Mouse (Mus musculus) midbrain, embryonic 16.5 days (tissue): ENCODE results near the gene Tm6sf2. TPM values are rescaled to one million over a fixed set of nuclear protein-coding genes. Genes with fewer than 3 reads are reported as not detected.

ENCODE experiments used
- ATAC-seq: fragments of 200-750 bp; cut with Nextera tagmentation; 2 replicates; pipeline ENCODE4 v1.8.0; 2017; ENCODE audit warnings: moderate TSS enrichment
- H3K27ac ChIP-seq: fragments of 300-500 bp; sonication (generic); 2 replicates; pipeline ENCODE4 v1.5.1; 2014; ENCODE audit warnings: mild to moderate bottlenecking, low read length, mixed read lengths
- H3K27me3 ChIP-seq: fragments of 300-500 bp; sonication (generic); 2 replicates; pipeline ENCODE4 v1.6.1; 2014; ENCODE audit warnings: low read depth, low read length, mixed read lengths; ENCODE audit not compliant: control insufficient read depth, insufficient read depth
- H3K36me3 ChIP-seq: fragments of 300-500 bp; sonication (generic); 2 replicates; pipeline ENCODE4 v1.6.1; 2014; ENCODE audit warnings: mild to moderate bottlenecking, low read length, moderate library complexity, mixed read lengths; ENCODE audit not compliant: control insufficient read depth, insufficient read depth
- H3K4me1 ChIP-seq: fragments of 300-500 bp; sonication (generic); 2 replicates; pipeline ENCODE4 v1.6.1; 2014; ENCODE audit warnings: mild to moderate bottlenecking, low read length, mixed read lengths; ENCODE audit not compliant: control insufficient read depth, insufficient read depth
- H3K4me2 ChIP-seq: fragments of 300-500 bp; sonication (generic); 2 replicates; pipeline ENCODE4 v1.6.1; 2014; ENCODE audit warnings: mild to moderate bottlenecking, low read length, mixed read lengths
- H3K4me3 ChIP-seq: fragments of 300-500 bp; sonication (generic); 2 replicates; pipeline ENCODE4 v1.5.1; 2014; ENCODE audit warnings: low read depth, mild to moderate bottlenecking, low read length, moderate library complexity, mixed read lengths
- H3K9ac ChIP-seq: fragments of 300-500 bp; sonication (generic); 2 replicates; pipeline ENCODE4 v1.6.1; 2014; ENCODE audit warnings: low read depth, low read length, mixed read lengths
- H3K9me3 ChIP-seq: fragments of 300-500 bp; sonication (generic); replicated peaks from 2 replicates; pipeline ENCODE4 v1.6.1; 2014; ENCODE audit warnings: mild to moderate bottlenecking, low read length, mixed read lengths; ENCODE audit not compliant: control insufficient read depth, poor library complexity, severe bottlenecking
- WGBS: fragments of 180-500 bp; shearing (Covaris S2); extraction: QIAGEN DNeasy Blood & Tissue Kit; methylation state at CpG from one replicate; pipeline ENCODE4 v1.1.7; 2014; 5-methylcytosine and 5-hydroxymethylcytosine counted together
- polyA plus RNA-seq: library from polyadenylated mRNA; unstranded; fragments of >200 nt; fragmentation: Nextera tagmentation; extraction: Ambion mirVana; gene quantifications from 2 replicates; pipeline ENCODE4 v1.2.1, GENCODE M21; 2015

Gene Tm6sf2
- 1.3 and 1.4 TPM in 2 replicates for polyA plus RNA-seq

DNA sequence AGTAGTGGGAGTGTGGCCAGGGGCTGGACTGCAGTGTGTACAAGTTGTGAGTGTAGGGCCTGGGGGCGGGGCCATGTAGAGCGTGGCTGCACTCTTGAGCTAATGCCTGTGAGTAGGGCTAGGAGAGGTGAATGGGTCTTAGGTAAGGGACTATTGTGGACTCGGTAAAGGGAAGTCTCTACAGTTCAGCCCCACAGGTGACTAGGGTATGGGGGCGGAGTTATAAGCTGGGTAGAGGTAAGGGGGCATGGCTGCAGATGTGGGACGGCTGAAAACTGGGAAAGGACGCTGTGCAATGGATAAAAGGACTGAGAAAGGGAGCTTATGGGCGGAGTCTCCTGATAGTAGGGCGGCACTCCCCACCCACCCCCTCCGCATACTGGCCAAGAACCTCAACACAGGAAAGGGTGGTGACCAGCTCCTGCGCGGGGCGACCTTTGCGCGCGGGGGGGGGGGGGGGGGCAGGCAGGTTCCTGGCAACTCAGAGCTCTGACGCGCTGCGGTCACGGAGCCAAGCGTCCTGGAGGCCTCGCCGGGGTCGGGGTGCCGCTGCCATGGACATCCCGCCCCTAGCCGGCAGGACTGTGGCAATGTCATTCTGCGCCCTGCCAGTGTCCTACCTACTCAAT is at the start of gene Tm6sf2:
Tm6sf2 (plus strand) TSS at position 484 of the 629 bp plus-strand sequence.
- Histone ChIP-seq H3K4me2 (peak within 1 kb of the TSS; percentile 9; the same call in 1 of the 2 replicates), H3K4me3 (no peak within 1 kb of the TSS), H3K27ac (no peak within 1 kb of the TSS), H3K9ac (no peak within 1 kb of the TSS), H3K27me3 (no peaks in the 10 kb centered on the region), H3K4me1 (0 out of 2 replicates have a peak, but pooled peaks cover 2% of the 10 kb centered on the region), H3K36me3 (peaks cover 38% of the 10 kb centered on the region), H3K9me3 (no peaks in the 10 kb centered on the region)
- ATAC-seq: peak; percentile 56
- 12% methylated on average over 19 of the region's 27 CpGs for WGBS

DNA sequence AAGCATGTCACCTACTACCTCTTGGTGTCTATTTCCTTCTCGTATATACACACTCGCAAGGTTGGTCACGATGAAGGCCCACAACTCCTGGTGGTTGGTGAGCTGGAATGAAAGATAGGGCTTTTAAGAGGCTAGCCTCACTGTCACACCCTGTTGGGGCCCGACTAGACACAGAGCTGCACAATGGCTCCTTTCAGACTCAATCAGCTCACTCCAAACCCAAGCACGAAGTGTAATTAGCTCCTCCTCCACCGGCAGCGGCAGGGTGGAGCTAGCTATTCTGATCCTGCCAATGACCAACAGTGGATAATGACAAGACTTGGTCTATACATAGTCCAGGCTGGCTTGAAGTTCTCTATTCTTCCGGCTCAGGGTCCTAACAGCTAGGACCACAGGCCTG is 49.1 kb upstream of the Tm6sf2 start:
- 65% methylated on average over 8 of the region's 8 CpGs for WGBS
- no peaks in the 10 kb centered on the region for H3K4me1 ChIP-seq
- H3K27me3 ChIP-seq: no peaks in the 10 kb centered on the region
- H3K4me2 ChIP-seq: no peak overlapping the region
- H3K36me3 ChIP-seq: peaks cover 87% of the 10 kb centered on the region
- no peak for ATAC-seq
- H3K27ac ChIP-seq: no peak overlapping the region
- no peaks in the 10 kb centered on the region for H3K9me3 ChIP-seq
- H3K9ac ChIP-seq: no peak overlapping the region
- no peak overlapping the region for H3K4me3 ChIP-seq

- H3K9me3 ChIP-seq: no peaks in the 10 kb centered on the region
- no peak overlapping the region for H3K4me2 ChIP-seq
- no peaks in the 10 kb centered on the region for H3K27me3 ChIP-seq
- no peak for ATAC-seq
- H3K9ac ChIP-seq: no peak overlapping the region
- no peak overlapping the region for H3K27ac ChIP-seq
- H3K36me3 ChIP-seq: peaks cover 78% of the 10 kb centered on the region
- no peaks in the 10 kb centered on the region for H3K4me1 ChIP-seq
- no peak overlapping the region for H3K4me3 ChIP-seq
- WGBS: 100% methylated on average over 2 of the region's 2 CpGs
These were observed 46.6 kb upstream of the Tm6sf2 start for GRCm38 (mm10) chr8:70026151-70026550.

DNA sequence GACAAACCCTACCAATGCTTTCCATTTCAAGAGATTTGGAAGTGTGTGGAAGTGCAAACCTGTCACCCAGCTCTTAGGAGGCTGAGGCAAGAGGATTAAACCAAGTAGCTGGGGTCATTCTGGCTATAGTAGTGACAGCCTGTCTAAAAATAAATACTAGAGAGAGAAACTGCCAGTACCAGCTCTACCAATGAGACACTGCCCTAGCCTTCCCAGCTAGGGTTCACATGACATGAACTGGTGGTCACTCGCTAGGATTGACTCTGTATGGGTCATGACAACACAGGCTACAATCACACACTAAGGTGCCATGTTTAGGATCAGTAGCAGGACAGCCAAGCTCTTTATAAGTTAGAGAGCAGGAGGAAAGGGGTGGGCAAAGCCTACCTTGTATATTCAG is 42.5 kb upstream of the Tm6sf2 start:
- WGBS: 95% methylated on average over 1 of the region's 1 CpGs
- peaks cover 47% of the 10 kb centered on the region for H3K36me3 ChIP-seq
- no peak overlapping the region for H3K27ac ChIP-seq
- no peak for ATAC-seq
- no peaks in the 10 kb centered on the region for H3K4me1 ChIP-seq
- no peak overlapping the region for H3K4me3 ChIP-seq
- no peak overlapping the region for H3K9ac ChIP-seq
- H3K4me2 ChIP-seq: no peak overlapping the region
- H3K27me3 ChIP-seq: no peaks in the 10 kb centered on the region
- H3K9me3 ChIP-seq: no peaks in the 10 kb centered on the region

- no peaks in the 10 kb centered on the region for H3K9me3 ChIP-seq
- H3K9ac ChIP-seq: no peak overlapping the region
- H3K4me1 ChIP-seq: peaks cover 23% of the 10 kb centered on the region
- no peak overlapping the region for H3K4me2 ChIP-seq
- H3K4me3 ChIP-seq: no peak overlapping the region
- no peak for ATAC-seq
- H3K27me3 ChIP-seq: no peaks in the 10 kb centered on the region
- no peak overlapping the region for H3K27ac ChIP-seq
- no peaks in the 10 kb centered on the region; the same call in 1 of the 2 replicates for H3K36me3 ChIP-seq
- WGBS: 97% methylated on average over 1 of the region's 1 CpGs
These were observed 34.7 kb upstream of the Tm6sf2 start for GRCm38 (mm10) chr8:70037994-70038393.

- peak overlapping the region; percentile 81 for H3K9ac ChIP-seq
- no peaks in the 10 kb centered on the region for H3K9me3 ChIP-seq
- ATAC-seq: no peak; the same call in none of the 2 replicates
- no peaks in the 10 kb centered on the region for H3K27me3 ChIP-seq
- H3K36me3 ChIP-seq: no peaks in the 10 kb centered on the region; the same call in 1 of the 2 replicates
- peak overlapping the region; percentile 90 for H3K4me2 ChIP-seq
- H3K4me1 ChIP-seq: peaks cover 35% of the 10 kb centered on the region
- WGBS: 1% methylated on average over 47 of the region's 47 CpGs
- peak overlapping the region; percentile 70 for H3K4me3 ChIP-seq
- peak overlapping the region; percentile 87 for H3K27ac ChIP-seq
These were observed 30.7 kb upstream of the Tm6sf2 start for GRCm38 (mm10) chr8:70041885-70042546.

GRCm38 (mm10) chr8:70042583-70043455 is 29.9 kb upstream of the Tm6sf2 start, which contains the start of the genes Mau2 and Sugp1:
Gene Mau2, minus strand, starts transcription at chr8:70042734.
Gene Sugp1, plus strand, starts transcription at chr8:70042813.
- no peaks in the 10 kb centered on the region for H3K27me3 ChIP-seq
- H3K4me1 ChIP-seq: peaks cover 35% of the 10 kb centered on the region
- peak within 1 kb of the TSS; percentile 70 for H3K4me3 ChIP-seq
- H3K9ac ChIP-seq: peak within 1 kb of the TSS; percentile 81
- peak within 1 kb of the TSS; percentile 87 for H3K27ac ChIP-seq
- H3K9me3 ChIP-seq: no peaks in the 10 kb centered on the region
- under 1% methylated on average over 65 of the region's 65 CpGs for WGBS
- ATAC-seq: peak; percentile 98
- H3K4me2 ChIP-seq: peak within 1 kb of the TSS; percentile 91
- H3K36me3 ChIP-seq: no peaks in the 10 kb centered on the region

DNA sequence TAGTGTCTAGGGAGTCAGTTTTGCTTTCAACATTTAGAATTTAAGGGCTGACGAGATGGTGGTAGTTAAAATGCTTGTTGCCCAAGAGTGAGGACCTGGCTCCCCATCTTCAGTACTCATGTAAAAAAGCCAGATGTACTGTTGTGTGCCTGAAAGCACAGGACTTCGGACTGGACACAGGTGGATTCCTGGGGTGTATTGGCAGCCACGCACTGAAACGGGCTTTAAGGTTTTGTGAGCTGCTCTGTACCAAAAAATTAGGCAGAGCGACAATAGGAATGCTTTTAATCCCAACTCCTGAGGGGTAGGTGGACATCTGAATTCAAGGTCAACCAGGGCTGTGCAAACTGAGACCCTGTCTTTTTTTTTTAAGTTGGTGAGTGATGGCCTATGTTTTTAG is 28.7 kb upstream of the Tm6sf2 start:
- Histone ChIP-seq H3K9ac (peak overlapping the region; percentile 81; the same call in 1 of the 2 replicates), H3K4me2 (peak overlapping the region; percentile 91), H3K27me3 (no peaks in the 10 kb centered on the region), H3K36me3 (no peaks in the 10 kb centered on the region), H3K4me3 (peak overlapping the region; percentile 70), H3K4me1 (peaks cover 33% of the 10 kb centered on the region), H3K9me3 (no peaks in the 10 kb centered on the region), H3K27ac (no peak overlapping the region)
- no peak for ATAC-seq
- 87% methylated on average over 5 of the region's 5 CpGs for WGBS
